Mouse (Mus musculus) midbrain, embryonic 14.5 days (tissue): Measurements from ENCODE around the gene Ccl26. TPM values are rescaled to one million over a fixed set of nuclear protein-coding genes. Genes with fewer than 3 reads are reported as not detected.

Source experiments
- ATAC-seq: fragments of 200-750 bp; cut with Nextera tagmentation; 2 replicates; pipeline ENCODE4 v1.8.0; 2017; ENCODE audit warnings: moderate number of reproducible peaks, moderate library complexity; ENCODE audit not compliant: low FRiP score, low TSS enrichment
- DNase-seq: peaks from one replicate; pipeline ENCODE4 v3.0.0-alpha.2; 2015
- H3K27ac ChIP-seq: fragments of 300-500 bp; sonication (generic); replicated peaks from 2 replicates; pipeline ENCODE4 v1.5.1; 2014; ENCODE audit warnings: mild to moderate bottlenecking, low read depth, low read length, moderate library complexity
- H3K27me3 ChIP-seq: fragments of 300-500 bp; sonication (generic); 2 replicates; pipeline ENCODE4 v1.6.1; 2014; ENCODE audit warnings: low read length, control low read depth, mixed read lengths; ENCODE audit not compliant: control insufficient read depth, insufficient read depth
- H3K36me3 ChIP-seq: fragments of 300-500 bp; sonication (generic); 2 replicates; pipeline ENCODE4 v1.6.1; 2014; ENCODE audit warnings: low read length, control low read depth; ENCODE audit not compliant: control insufficient read depth, insufficient read depth
- H3K4me1 ChIP-seq: fragments of 300-500 bp; sonication (generic); 2 replicates; pipeline ENCODE4 v1.6.1; 2014; ENCODE audit warnings: mild to moderate bottlenecking, antibody characterized with exemption, low read length, control low read depth; ENCODE audit not compliant: control insufficient read depth, insufficient read depth
- H3K4me2 ChIP-seq: fragments of 300-500 bp; sonication (generic); 2 replicates; pipeline ENCODE4 v1.6.1; 2014; ENCODE audit warnings: mild to moderate bottlenecking, low read length, moderate library complexity
- H3K4me3 ChIP-seq: fragments of 300-500 bp; sonication (generic); replicated peaks from 2 replicates; pipeline ENCODE4 v1.5.1; 2014; ENCODE audit warnings: low read depth, low read length
- H3K9ac ChIP-seq: fragments of 300-500 bp; sonication (generic); replicated peaks from 2 replicates; pipeline ENCODE4 v1.6.1; 2014; ENCODE audit warnings: mild to moderate bottlenecking, low read length, moderate library complexity
- H3K9me3 ChIP-seq: fragments of 300-500 bp; sonication (generic); 2 replicates; pipeline ENCODE4 v1.6.1; 2016; ENCODE audit warnings: low read length, control low read depth, mixed read lengths; ENCODE audit not compliant: control insufficient read depth
- WGBS: fragments of 180-500 bp; shearing (Covaris S2); extraction: QIAGEN DNeasy Blood & Tissue Kit; methylation state at CpG from one replicate; pipeline ENCODE4 v1.1.7; 2014; 5-methylcytosine and 5-hydroxymethylcytosine counted together
- polyA plus RNA-seq: library from polyadenylated mRNA; unstranded; fragments of >200 nt; fragmentation: Nextera tagmentation; extraction: Ambion mirVana; gene quantifications from 2 replicates; pipeline ENCODE4 v1.2.1, GENCODE M21; 2014

Gene Ccl26
- polyA plus RNA-seq, 1 experiment from 2014 or later = not detected

DNA sequence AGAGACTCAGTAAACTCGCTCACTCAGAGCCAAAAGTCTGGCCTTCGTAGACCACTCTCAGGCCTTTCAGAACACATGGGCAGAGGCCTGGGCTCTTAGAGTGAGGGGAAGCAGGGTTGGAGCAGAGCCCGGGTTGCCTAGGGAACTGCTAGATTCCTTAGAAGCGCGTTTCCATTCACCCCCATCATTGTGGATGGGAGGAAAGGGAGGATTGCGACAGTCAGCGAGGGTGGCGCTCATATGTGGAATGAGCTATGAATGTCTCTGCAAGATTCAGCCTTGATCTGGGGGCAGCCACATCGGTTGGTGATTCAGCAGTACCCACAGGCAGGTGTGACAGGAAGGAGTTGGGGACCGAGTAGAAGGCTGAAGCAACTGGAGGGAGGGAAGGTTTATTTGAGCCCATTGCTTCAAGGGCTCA lies 16.0 kb upstream of the Ccl26 start:
- H3K9ac ChIP-seq = no peak overlapping the region
- no peaks in the 10 kb centered on the region for H3K36me3 ChIP-seq
- DNase-seq (peak; percentile 35), ATAC-seq (no peak)
- no peaks in the 10 kb centered on the region for H3K27me3 ChIP-seq
- 81% methylated on average over 10 of the region's 10 CpGs for WGBS
- no peak overlapping the region for H3K4me2 ChIP-seq
- H3K4me3 ChIP-seq = no peak overlapping the region
- no peak overlapping the region for H3K27ac ChIP-seq
- H3K9me3 ChIP-seq = no peaks in the 10 kb centered on the region
- no peaks in the 10 kb centered on the region for H3K4me1 ChIP-seq

DNA sequence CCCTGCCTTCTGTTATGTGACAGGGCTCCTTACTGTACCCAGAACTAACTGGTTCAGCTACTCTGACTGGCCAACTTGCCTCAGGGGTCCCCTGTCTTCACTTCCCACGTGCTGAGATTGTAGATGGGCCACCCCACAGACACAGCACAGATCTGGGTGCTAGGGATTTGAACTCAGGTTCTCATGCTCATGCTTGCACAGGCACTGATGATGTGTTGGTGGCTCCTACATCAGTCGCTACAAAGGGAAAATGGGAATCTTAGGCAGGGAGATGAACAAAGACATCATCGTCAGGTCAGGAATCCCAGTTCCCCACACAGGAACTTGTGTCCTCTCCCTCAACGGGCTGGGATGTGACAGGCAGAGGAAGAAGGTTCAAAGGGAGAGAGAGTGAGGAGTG lies 12.7 kb upstream of the Ccl26 start:
- no peak overlapping the region for H3K4me2 ChIP-seq
- no peak for DNase-seq

DNA sequence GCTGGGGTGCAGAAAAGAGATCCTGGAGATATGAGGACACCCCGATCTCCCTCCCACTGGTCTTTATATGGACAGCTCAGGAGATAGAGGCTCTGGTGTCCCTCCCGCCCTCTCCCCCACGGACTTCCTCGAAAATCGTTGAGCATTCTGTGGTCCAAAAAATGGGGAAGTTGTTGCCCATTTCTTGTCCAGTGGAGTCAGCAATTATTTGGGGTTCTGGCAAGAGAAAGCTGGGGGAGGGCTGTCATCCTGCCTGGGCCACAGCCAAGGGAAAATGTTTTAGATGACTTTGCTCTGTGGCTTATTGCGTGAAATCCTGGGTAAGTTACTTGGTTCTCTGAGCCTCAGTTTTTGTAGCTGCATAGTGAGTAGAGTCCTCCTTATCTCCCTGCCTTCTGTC lies 9.6 kb upstream of the Ccl26 start, which contains the start of gene Ccl24:
Ccl24 (minus strand) TSS at position 44 of the 400 bp plus-strand sequence.
- H3K4me2 ChIP-seq = no peak within 1 kb of the TSS
- no peaks in the 10 kb centered on the region for H3K36me3 ChIP-seq
- WGBS = 98% methylated on average over 6 of the region's 6 CpGs
- no peaks in the 10 kb centered on the region for H3K9me3 ChIP-seq
- no peak within 1 kb of the TSS for H3K4me3 ChIP-seq
- DNase-seq (no peak), ATAC-seq (no peak)
- H3K9ac ChIP-seq = no peak within 1 kb of the TSS
- no peaks in the 10 kb centered on the region for H3K27me3 ChIP-seq
- no peaks in the 10 kb centered on the region for H3K4me1 ChIP-seq
- no peak within 1 kb of the TSS for H3K27ac ChIP-seq

More for the DNA sequence above, 12.7 kb upstream of the Ccl26 start:
- Histone ChIP-seq H3K27me3 (no peaks in the 10 kb centered on the region), H3K4me1 (no peaks in the 10 kb centered on the region), H3K9me3 (no peaks in the 10 kb centered on the region), H3K9ac (no peak overlapping the region), H3K4me3 (no peak overlapping the region), H3K36me3 (no peaks in the 10 kb centered on the region), H3K27ac (no peak overlapping the region)
- no peak for ATAC-seq
- 64% methylated on average over 4 of the region's 4 CpGs for WGBS

DNA sequence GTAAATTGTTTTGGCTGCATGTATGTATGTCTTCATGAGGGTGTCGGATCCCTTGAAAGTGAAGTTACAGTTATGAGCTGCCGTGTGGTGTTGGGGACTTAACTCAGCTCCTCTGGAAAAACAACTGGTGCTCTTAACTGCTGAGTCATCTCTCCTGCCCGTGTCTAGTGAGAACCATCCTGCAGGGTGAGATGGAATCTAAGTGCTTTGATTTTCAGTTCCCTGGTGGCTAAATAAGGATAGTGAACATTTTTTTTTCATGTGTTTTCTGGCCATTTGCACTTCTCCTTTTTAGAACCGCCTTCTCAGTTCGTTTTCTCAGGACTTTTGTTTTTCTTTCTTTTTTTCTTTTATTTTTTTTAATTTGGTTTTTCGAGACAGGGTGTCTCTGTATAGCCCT lies 5.3 kb upstream of the Ccl26 start:
- Histone ChIP-seq H3K27ac (no peak overlapping the region), H3K4me2 (no peak overlapping the region), H3K4me1 (no peaks in the 10 kb centered on the region), H3K4me3 (no peak overlapping the region), H3K27me3 (no peaks in the 10 kb centered on the region), H3K9me3 (no peaks in the 10 kb centered on the region), H3K36me3 (no peaks in the 10 kb centered on the region), H3K9ac (no peak overlapping the region)
- 74% methylated on average over 6 of the region's 6 CpGs for WGBS
- DNase-seq (no peak), ATAC-seq (no peak)

DNA sequence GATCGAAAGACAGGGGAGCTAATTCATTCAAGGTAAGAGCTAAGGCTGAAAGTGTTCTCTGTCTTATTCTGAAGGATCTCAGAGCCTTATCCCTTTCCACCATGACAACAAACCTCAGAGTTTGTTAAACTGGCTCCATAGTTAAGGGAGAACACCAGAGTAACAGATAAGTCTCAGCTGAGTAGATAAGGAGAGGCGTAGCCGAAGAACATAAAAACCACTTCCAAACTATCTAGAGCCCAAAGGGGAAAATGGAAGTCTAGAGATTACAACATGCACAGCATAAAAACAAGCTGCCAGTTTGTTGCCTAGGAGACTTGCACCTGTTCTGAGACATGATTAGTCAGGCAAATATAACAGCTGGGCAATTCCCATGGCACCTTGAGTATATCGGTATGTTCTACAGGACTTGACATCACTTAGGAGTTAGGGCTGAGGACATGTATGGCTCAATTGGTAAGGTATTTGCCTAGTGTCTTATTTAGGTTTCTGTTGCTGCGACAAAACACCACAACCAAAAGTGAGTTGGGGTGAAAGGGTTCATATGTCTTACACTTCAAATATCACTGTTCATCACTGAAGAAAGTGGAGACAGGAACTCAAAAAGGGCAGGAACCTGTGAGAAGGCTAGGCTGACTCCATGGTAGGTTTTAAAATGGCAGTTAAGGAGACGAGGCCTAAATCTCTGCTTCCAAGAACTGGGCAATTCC lies 4.3 kb upstream of the Ccl26 start:
- no peaks in the 10 kb centered on the region for H3K4me1 ChIP-seq
- no peak overlapping the region for H3K27ac ChIP-seq
- no peak overlapping the region for H3K4me2 ChIP-seq
- no peaks in the 10 kb centered on the region for H3K9me3 ChIP-seq
- no peak for ATAC-seq
- H3K36me3 ChIP-seq = no peaks in the 10 kb centered on the region
- H3K4me3 ChIP-seq = no peak overlapping the region
- WGBS = 91% methylated on average over 6 of the region's 6 CpGs
- H3K9ac ChIP-seq = no peak overlapping the region
- DNase-seq = no peak
- H3K27me3 ChIP-seq = no peaks in the 10 kb centered on the region

DNA sequence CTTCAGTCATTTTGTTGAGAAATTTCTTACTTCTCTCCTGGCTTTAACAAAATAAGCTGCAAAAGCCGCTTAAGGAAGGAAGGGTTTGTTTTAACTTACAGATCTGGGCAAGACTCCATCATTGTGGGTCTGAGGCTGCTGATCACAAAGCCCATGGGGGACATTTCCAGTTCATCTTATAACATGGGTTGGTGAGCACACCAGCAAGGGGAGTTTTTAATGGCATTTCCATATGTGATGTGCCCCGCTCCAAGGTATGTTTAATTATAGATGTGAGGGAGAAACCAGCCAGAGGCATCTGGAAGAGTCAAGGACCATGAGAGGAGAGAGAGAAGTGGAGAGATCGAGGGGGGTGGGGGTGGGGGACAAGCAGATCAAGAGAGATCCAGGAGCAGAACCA lies 5.7 kb downstream of the Ccl26 start:
- Histone ChIP-seq H3K9ac (no peak overlapping the region), H3K9me3 (no peaks in the 10 kb centered on the region), H3K27me3 (no peaks in the 10 kb centered on the region), H3K4me1 (peaks cover 3% of the 10 kb centered on the region; the same call in 1 of the 2 replicates), H3K4me2 (no peak overlapping the region), H3K4me3 (no peak overlapping the region), H3K36me3 (no peaks in the 10 kb centered on the region), H3K27ac (no peak overlapping the region)
- ATAC-seq (no peak), DNase-seq (no peak)
- 76% methylated on average over 3 of the region's 3 CpGs for WGBS

DNA sequence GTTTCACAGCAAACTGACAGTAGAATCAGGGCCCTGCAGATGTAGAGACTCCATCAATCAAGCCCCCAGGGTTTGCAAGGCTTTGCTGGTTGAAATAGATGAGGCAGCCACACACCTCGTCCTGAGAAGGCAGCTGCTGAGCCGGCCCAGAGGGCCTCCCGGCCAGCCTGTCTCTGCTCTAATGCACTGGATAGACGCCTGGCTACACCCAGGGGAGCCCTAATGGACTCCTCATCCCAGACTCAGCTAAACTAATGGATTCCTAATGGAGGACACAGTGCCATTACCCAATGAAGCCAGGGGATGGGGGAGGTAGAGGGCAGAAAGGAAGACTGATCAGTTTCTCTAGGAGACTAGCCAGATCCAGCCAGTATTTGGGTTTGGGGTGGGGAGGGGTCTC lies 6.3 kb downstream of the Ccl26 start:
- H3K4me2 ChIP-seq = no peak overlapping the region
- no peaks in the 10 kb centered on the region for H3K36me3 ChIP-seq
- H3K9ac ChIP-seq = no peak overlapping the region
- H3K27ac ChIP-seq = no peak overlapping the region
- ATAC-seq (no peak), DNase-seq (peak; percentile 32)
- no peaks in the 10 kb centered on the region for H3K9me3 ChIP-seq
- no peaks in the 10 kb centered on the region for H3K27me3 ChIP-seq
- H3K4me1 ChIP-seq = peaks cover 3% of the 10 kb centered on the region; the same call in 1 of the 2 replicates
- H3K4me3 ChIP-seq = no peak overlapping the region
- WGBS = 22% methylated on average over 4 of the region's 4 CpGs

DNA sequence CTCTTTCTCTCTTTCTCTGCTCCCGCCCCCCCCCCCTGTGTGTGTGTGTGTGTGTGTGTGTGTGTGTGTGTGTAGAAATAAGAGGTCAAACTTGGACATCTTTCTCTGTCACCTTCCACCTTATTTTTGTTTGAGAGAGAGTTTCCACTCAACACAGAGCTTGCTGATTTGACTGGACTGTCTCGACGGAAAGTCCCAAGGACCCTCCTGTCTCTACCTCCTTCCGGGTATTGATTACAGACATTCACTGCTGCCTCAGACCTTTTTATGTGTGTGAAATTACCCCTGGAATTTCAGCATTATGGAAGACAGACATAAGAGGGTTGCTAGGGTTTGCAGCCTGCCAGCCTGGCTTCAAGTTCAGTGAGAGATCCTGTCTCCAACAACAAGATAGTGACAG lies 7.1 kb downstream of the Ccl26 start:
- H3K4me2 ChIP-seq = no peak overlapping the region
- H3K4me3 ChIP-seq = no peak overlapping the region
- ATAC-seq = no peak
- H3K27me3 ChIP-seq = no peaks in the 10 kb centered on the region
- WGBS = 92% methylated on average over 3 of the region's 4 CpGs
- H3K9ac ChIP-seq = no peak overlapping the region
- H3K9me3 ChIP-seq = no peaks in the 10 kb centered on the region
- H3K27ac ChIP-seq = no peak overlapping the region
- H3K4me1 ChIP-seq = peaks cover 3% of the 10 kb centered on the region; the same call in 1 of the 2 replicates
- DNase-seq = no peak
- H3K36me3 ChIP-seq = no peaks in the 10 kb centered on the region

DNA sequence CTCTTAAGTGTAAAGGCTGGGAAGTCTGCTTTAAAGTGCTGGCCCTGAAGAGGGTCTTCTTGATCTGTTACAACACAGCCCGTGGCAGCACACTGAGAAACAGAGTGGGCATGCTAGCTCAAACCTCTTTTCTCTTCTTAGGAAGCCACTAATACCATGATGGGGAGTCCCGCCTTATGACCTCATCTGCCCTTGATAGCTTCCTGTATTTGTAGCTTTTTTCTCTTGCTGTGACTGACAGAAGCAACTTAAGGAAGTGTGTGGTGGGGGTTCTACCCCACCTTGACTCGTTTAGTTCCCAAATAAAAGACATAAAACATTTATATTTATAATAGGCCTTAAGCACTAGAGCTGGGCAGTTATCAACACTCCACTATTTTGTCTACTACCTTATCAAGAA lies 11.8 kb downstream of the Ccl26 start:
- no peaks in the 10 kb centered on the region for H3K36me3 ChIP-seq
- H3K4me3 ChIP-seq = no peak overlapping the region
- ATAC-seq = no peak
- no peaks in the 10 kb centered on the region for H3K9me3 ChIP-seq
- no peaks in the 10 kb centered on the region for H3K4me1 ChIP-seq
- no peak for DNase-seq
- 75% methylated on average over 3 of the region's 3 CpGs for WGBS
- no peak overlapping the region for H3K27ac ChIP-seq
- H3K9ac ChIP-seq = no peak overlapping the region
- H3K27me3 ChIP-seq = no peaks in the 10 kb centered on the region
- no peak overlapping the region for H3K4me2 ChIP-seq
